Mouse (Mus musculus): ENCODE data around the gene Sftpa1. TPM values are rescaled to one million over a fixed set of nuclear protein-coding genes. Genes with fewer than 3 reads are reported as not detected.

The Sftpa1 gene
- total RNA-seq (2023): not detected in 4 replicates

DNA sequence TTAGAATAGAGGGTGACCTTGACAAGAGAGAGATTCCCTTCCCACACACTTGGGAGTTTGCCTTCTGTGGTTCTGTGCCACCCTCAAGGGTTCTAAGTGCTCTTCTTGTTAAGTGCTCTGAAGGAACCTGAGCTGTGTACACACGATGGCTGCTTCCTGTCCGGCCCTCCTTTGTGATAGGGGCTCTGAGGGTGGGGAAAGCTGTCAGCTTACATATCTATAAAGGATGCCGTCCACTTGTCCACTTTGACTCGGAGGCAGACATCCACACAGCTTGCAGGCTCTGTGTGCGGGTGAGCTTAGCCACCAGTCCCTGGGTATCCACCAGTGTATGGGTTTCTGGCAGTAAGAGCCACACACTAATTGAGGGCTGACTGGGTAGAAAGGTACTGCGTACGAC is at the start of gene Sftpa1:
Sftpa1 (plus strand) TSS at position 243 of the 400 bp plus-strand sequence.

DNA sequence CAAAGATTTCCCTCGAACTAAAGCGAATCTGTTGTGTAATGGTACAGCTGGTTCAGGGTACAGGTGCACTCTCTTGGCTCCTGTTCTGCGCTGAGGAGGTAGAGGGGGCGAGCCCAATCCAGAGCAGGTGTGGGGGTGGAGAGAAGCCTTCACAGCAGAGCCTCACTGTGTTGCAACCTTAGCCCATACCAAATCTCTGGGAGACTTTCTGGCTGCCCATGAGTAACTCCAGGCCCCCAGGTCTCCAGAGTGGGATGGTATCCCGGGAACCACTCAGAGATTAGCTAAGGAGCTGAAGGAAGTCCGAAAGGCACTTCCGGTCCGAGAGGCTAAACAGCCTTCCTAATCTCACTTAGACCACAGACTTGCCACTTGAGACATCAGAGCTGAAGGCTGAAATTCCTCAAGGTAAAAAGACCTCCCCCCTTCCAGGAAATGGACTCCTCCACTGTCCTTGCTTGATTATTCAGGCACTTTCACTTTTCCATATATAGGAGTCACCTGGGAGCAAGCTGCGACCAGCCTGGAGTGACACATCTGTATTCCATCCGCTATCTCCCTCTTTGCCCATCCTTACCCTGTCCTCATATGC is 26.6 kb upstream of the Sftpa1 start, which contains the start of gene Mat1a:
Mat1a (plus strand) TSS at position 183 of the 592 bp plus-strand sequence.

DNA sequence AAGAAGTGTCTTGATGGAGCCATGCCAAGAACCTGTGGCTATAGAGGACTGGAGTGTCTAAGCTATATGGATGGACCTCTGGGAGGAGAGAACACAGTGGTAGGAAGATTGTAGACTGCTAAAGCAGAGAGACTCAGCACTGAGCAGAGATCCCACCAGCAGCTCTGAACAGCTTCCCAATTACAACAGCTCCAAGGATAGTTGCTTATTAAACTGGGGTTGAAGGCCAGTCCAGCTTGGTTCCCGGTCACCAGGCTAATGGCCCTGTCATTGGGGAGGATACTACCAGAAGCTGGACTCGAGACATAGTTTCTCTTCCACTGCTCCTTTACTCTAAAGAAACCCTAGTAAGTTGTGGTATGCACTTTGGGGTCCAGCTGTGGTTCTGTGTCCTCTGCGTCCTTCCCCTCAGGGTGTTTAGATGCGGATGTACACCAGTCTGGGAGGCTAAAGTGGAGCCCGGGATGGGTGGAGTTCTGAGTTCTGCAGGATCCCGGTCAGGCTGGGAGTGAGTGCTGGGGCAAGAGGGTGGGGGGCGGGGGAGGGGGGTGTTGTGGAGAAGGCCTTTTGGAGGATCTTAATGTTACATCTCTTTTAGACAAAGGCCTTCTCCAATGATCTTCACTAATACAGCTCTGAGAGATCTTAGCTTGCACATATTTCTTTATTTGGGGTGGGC is 19.8 kb downstream of the Sftpa1 start, which contains the start of gene Mbl1:
Mbl1 (plus strand) TSS at position 239 of the 679 bp plus-strand sequence.

DNA sequence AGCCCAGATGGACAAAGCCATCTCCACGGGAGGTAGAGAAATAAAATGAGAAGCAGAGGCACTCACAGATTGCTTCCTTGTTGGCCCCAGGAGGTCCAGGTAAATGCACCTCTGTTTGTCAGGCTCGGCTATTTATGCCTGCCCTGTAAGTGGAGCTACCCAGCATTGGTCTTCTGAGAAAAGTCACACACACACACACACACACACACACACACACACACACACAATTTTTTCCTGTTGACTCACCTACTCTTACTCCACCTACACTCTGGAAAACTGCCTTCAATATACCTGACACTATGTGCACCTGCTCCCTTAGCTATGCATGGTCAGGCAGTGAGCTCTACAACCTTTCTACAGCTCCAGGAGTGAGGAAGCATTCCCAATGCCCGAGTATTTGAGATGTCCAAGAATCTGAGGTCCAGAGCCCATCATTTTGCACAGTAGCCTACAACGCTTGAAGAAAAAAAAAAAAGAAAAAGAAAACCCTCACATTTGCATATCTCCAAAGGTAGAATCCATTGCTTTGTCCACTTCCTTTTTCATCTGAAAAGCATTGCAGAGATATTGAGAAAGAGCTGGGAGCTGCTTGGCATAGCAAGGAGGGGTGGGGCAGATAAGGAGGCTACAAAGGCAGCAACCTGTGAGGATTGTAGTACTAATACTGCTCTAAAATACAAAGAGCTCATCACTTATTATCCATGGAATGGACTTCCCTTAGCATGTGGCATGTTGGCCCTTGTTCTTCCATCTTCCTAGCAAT is 53.7 kb downstream of the Sftpa1 start, which contains the start of gene Sftpd:
Sftpd (minus strand) TSS at position 91 of the 763 bp plus-strand sequence.

Other genes with a start within 250 kb of the Sftpa1 start
- gene Sh2d4b, start 238.5 kb upstream of the Sftpa1 start, total RNA-seq (2023): 6.7 to 8.1 TPM (median 7.3 TPM) in 4 replicates
- 57.2 to 66.0 TPM (median 64.5 TPM) in 4 replicates for gene Tspan14, start 165.0 kb upstream of the Sftpa1 start, total RNA-seq (2023)
- 18.9 to 23.4 TPM (median 20.1 TPM) in 4 replicates for gene Fam213a, start 118.0 kb upstream of the Sftpa1 start, total RNA-seq (2023)
- gene Dydc2, start 62.6 kb upstream of the Sftpa1 start, total RNA-seq (2023): not detected in 4 replicates
- gene Dydc1, start 58.9 kb upstream of the Sftpa1 start, total RNA-seq (2023): not detected in 4 replicates
- not detected in 4 replicates for gene Mat1a, start 26.7 kb upstream of the Sftpa1 start, total RNA-seq (2023)
- not detected in 4 replicates for gene Mbl1, start 19.7 kb downstream of the Sftpa1 start, total RNA-seq (2023)
- gene Sftpd, start 53.4 kb downstream of the Sftpa1 start, total RNA-seq (2023): not detected in 4 replicates
- gene Gm2832, start 147.0 kb downstream of the Sftpa1 start, total RNA-seq (2023): not detected in 4 replicates
- gene Gm5798, start 216.8 kb downstream of the Sftpa1 start, total RNA-seq (2023): not detected in 4 replicates

All from B cell, adult 62 days (primary cell).